Comparison of ENCODE assay signal across 8 mouse cellular contexts in the genomic region with DNA sequence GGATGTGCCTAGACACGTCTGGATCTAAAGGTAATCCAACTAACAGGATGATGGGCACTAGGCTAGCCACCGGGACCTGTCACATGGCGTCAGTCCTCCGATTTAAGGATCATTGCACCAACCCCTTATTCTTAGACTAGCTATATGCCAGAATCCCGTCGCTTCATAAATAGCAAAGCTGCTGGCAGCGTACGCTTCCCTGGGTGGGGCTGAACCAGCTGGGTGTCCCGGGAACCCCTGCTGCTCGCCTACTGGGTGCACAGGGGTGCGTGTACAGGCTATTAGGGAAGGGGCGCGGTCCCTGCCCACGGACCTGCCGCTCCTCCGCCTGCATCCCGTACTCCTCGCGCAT. TPM values are rescaled to one million over a fixed set of nuclear protein-coding genes. Genes with fewer than 3 reads are reported as not detected.
A peak's percentile ranks its signal among the peaks of the same experiment; 100 is the strongest.
DNase-seq lines count a peak whose midpoint lies in the region; ATAC-seq and TF ChIP-seq lines count a peak whose summit lies in the region.

No protein-coding gene starts in this region.

- DNase-seq in kidney, adult 2 months, result no peak
- no peak for DNase-seq in kidney, postnatal 36 days
- no peak for DNase-seq in embryonic facial prominence, embryonic 10.5 days (ENCODE audit: low spot score)
- DNase-seq in urinary bladder, postnatal 10 days (ENCODE audit: low spot score), result no peak
- DNase-seq in ovary, postnatal 14 days (ENCODE audit: low spot score), result no peak
- DNase-seq in urinary bladder, postnatal 25 days (ENCODE audit: low spot score), result no peak

- H3K9ac ChIP-seq in hindbrain, embryonic 12.5 days, result peak overlapping the region; percentile 68
- H3K9ac ChIP-seq in midbrain, embryonic 12.5 days (replicated peaks), result peak overlapping the region; percentile 63; the same call in 1 of the 2 replicates

- H3K4me2 ChIP-seq in hindbrain, embryonic 12.5 days (replicated peaks), result peak overlapping the region; percentile 99
- peak overlapping the region; percentile 100 for H3K4me2 ChIP-seq in midbrain, embryonic 12.5 days (replicated peaks)

- ATAC-seq in hindbrain, embryonic 12.5 days (ENCODE audit: low FRiP score), result peak; percentile 4; the same call in 1 of the 2 replicates
- no peak; the same call in 1 of the 2 replicates for ATAC-seq in midbrain, embryonic 12.5 days (ENCODE audit: low FRiP score, low read depth)

- H3K4me3 ChIP-seq in kidney, adult 2 months (ENCODE audit: insufficient read depth, low read depth, low read length), result peak overlapping the region; percentile 59; the same call in 1 of the 2 replicates
- H3K4me3 ChIP-seq in embryonic facial prominence, embryonic 10.5 days, result peak overlapping the region; percentile 74
- H3K4me3 ChIP-seq in hindbrain, embryonic 12.5 days, result peak overlapping the region; percentile 64
- peak overlapping the region; percentile 61 for H3K4me3 ChIP-seq in midbrain, embryonic 12.5 days

- TF ChIP-seq CTCF in kidney, adult 2 months (conservative IDR thresholded peaks at IDR 0.05; ENCODE audit: insufficient read depth, insufficient read length, low read depth, low read length), result no peak

- H3K27me3 ChIP-seq in kidney, adult 2 months (replicated peaks; ENCODE audit: control insufficient read depth, insufficient read depth, low read length), result no peaks in the 10 kb centered on the region
- peaks cover 51% of the 10 kb centered on the region for H3K27me3 ChIP-seq in embryonic facial prominence, embryonic 10.5 days (replicated peaks; ENCODE audit: low read depth, poor library complexity, severe bottlenecking)
- H3K27me3 ChIP-seq in hindbrain, embryonic 12.5 days, result peaks cover 19% of the 10 kb centered on the region
- H3K27me3 ChIP-seq in midbrain, embryonic 12.5 days, result peaks cover 44% of the 10 kb centered on the region

- H3K27ac ChIP-seq in kidney, adult 2 months (ENCODE audit: insufficient read depth, low read depth, low read length), result no peak overlapping the region
- H3K27ac ChIP-seq in embryonic facial prominence, embryonic 10.5 days (replicated peaks), result peak overlapping the region; percentile 65
- H3K27ac ChIP-seq in hindbrain, embryonic 12.5 days, result 0 out of 2 replicates have a peak overlapping the region, but pooled peaks have one; percentile 68
- no peak overlapping the region for H3K27ac ChIP-seq in midbrain, embryonic 12.5 days (replicated peaks)

- no peaks in the 10 kb centered on the region for H3K4me1 ChIP-seq in kidney, adult 2 months (ENCODE audit: control insufficient read depth, insufficient read depth, low read length)
- H3K4me1 ChIP-seq in embryonic facial prominence, embryonic 10.5 days, result peaks cover 28% of the 10 kb centered on the region
- peaks cover 11% of the 10 kb centered on the region for H3K4me1 ChIP-seq in hindbrain, embryonic 12.5 days
- H3K4me1 ChIP-seq in midbrain, embryonic 12.5 days, result peaks cover 18% of the 10 kb centered on the region

- no peak for TF ChIP-seq POLR2A in kidney, adult 2 months (IDR thresholded peaks at IDR 0.05; ENCODE audit: low read depth, low read length)

- no peaks in the 10 kb centered on the region for H3K36me3 ChIP-seq in kidney, adult 2 months (ENCODE audit: control insufficient read depth, insufficient read depth, low read length)
- no peaks in the 10 kb centered on the region for H3K36me3 ChIP-seq in embryonic facial prominence, embryonic 10.5 days (replicated peaks)
- H3K36me3 ChIP-seq in hindbrain, embryonic 12.5 days, result no peaks in the 10 kb centered on the region
- no peaks in the 10 kb centered on the region for H3K36me3 ChIP-seq in midbrain, embryonic 12.5 days

- no peaks in the 10 kb centered on the region for H3K9me3 ChIP-seq in embryonic facial prominence, embryonic 10.5 days
- H3K9me3 ChIP-seq in hindbrain, embryonic 12.5 days (replicated peaks), result no peaks in the 10 kb centered on the region
- no peaks in the 10 kb centered on the region for H3K9me3 ChIP-seq in midbrain, embryonic 12.5 days

- 2% methylated on average over 19 of the region's 19 CpGs for WGBS in kidney, adult 2 months
- 1% methylated on average over 19 of the region's 19 CpGs for WGBS in embryonic facial prominence, embryonic 10.5 days
- 1% methylated on average over 19 of the region's 19 CpGs for WGBS in hindbrain, embryonic 12.5 days
- 2% methylated on average over 19 of the region's 19 CpGs for WGBS in midbrain, embryonic 12.5 days

RNA-seq across cellular contexts. Expression of a gene that starts 1.1 kb away (rescaled TPM):
- 0.48 and 1.1 TPM in 2 replicates for polyA plus RNA-seq in kidney, adult 2 months (2012; rRNA removed)
- 2.1 and 2.9 TPM in 2 replicates for polyA plus RNA-seq in embryonic facial prominence, embryonic 10.5 days (2016; fragmentation: Nextera tagmentation; extraction: Ambion mirVana)
- 5.9 and 6.8 TPM in 2 replicates for polyA plus RNA-seq in hindbrain, embryonic 12.5 days (2016; fragmentation: Nextera tagmentation; extraction: Ambion mirVana)
- polyA plus RNA-seq in midbrain, embryonic 12.5 days (2016; fragmentation: Nextera tagmentation; extraction: Ambion mirVana), result 1.9 and 2.4 TPM in 2 replicates

Comparison
In these comparisons a context has a peak if more than half of its experiments do, and no peak if none do; other contexts are left out.
1. H3K27ac ChIP-seq: peak in embryonic facial prominence, embryonic 10.5 days (single experiment) and hindbrain, embryonic 12.5 days (single experiment); none in kidney, adult 2 months (single experiment) and midbrain, embryonic 12.5 days (single experiment).
2. Peak in every context shown above with its lines, with median percentiles within 50 percentile points of each other: H3K4me3 ChIP-seq.